Mouse (Mus musculus): ENCODE data around the gene Ptpro.

Ptpro gene

GRCm38 (mm10) chr6:137497208-137497835 lies 245.2 kb downstream of the Ptpro start:
- in situ Hi-C loops (cut with MboI, MseI): no loop called here

GRCm38 (mm10) chr6:137498781-137499180 lies 246.7 kb downstream of the Ptpro start:
- in situ Hi-C loops (cut with MboI, MseI): no loop called here

- in situ Hi-C loops (cut with MboI, MseI): no loop called here
Observed at GRCm38 (mm10) chr6:137503009-137503408, 250.9 kb downstream of the Ptpro start.

DNA sequence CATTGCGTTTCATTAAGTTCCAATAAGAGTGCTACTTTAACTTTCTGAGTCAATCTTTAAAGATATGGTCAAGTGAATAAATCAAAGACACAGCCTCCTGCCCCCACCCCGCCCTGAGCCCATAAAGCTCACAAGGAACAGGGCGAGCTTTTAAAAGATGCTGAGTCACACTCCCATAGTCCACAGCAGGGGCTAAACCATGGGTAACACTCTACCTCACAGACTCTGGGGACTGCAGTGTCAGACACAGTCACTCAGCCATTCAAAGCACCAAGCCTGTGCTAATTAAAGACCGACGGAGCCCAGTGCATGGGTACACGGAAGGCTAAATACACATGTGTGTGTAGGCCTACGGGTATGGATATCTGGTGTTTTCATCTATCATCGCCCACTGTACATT lies 251.3 kb downstream of the Ptpro start:
- in situ Hi-C loops (cut with MboI, MseI): no loop called here

- in situ Hi-C loops (cut with MboI, MseI): no loop called here
Observed at GRCm38 (mm10) chr6:137504052-137504451, 251.9 kb downstream of the Ptpro start.

- in situ Hi-C loops (cut with MboI, MseI): no loop called here
Observed at GRCm38 (mm10) chr6:137505555-137506227, 253.6 kb downstream of the Ptpro start.

GRCm38 (mm10) chr6:137506563-137506962 lies 254.4 kb downstream of the Ptpro start:
- in situ Hi-C loops (cut with MboI, MseI): no loop called here

DNA sequence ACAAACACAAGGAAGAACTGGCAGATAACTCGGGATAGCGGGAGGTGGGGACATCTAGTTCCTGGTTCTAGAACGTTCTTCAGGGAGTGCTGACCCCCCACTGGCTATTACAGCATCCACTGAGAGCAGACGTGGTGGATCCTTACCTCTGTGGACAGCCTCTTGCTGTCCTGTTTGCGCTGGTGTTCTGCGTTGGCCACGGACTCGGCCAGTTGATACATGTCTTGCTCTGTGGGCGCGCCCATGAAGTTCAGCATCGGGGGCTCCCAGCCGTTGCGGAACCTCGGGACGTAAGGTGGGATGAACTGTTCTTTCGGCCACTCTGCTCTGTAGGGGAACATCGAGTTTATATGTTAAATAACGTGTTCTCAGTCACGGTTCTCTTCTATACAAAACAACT lies 256.8 kb downstream of the Ptpro start:
- in situ Hi-C loops (cut with MboI, MseI): no loop called here

DNA sequence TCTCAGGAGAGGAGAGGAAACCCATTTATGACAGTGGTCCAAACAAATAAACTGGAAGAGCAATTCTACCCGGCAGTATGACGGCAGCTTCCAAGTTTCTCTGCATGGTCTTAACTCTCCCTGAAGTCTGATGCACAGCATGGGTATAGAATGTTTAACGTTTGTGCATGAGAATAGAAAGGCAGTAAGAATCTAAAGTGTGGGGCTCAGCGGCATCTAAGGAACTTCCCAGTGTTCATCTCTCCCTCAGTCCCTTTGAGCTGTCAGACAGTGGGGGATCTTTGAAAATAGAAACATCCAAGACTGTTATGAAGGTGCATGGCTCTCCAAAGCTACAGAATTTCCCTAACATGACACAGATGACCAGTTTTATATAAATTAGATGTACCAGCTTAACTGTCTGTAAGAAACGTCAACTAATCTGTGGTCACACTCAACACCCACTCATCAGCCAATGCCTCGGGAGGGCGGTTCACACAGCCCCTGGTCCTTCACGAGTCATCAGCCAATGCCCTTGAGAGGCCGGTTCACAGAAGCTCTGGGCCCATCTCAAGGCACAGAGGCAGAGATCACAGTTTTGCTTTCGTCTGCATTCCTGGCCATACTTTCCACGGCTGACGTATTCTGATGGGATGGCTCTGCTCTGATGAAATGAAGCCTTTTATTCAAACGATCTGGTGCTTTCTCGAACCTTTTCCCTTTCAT lies 257.4 kb downstream of the Ptpro start:
- in situ Hi-C loops (cut with MboI, MseI): no loop called here

GRCm38 (mm10) chr6:137512753-137513152 lies 260.6 kb downstream of the Ptpro start:
- in situ Hi-C loops (cut with MboI, MseI): no loop called here

All from T-helper 2 cell (primary cell).